Mouse (Mus musculus): ENCODE data around the gene Olfr651. TPM values are rescaled to one million over a fixed set of nuclear protein-coding genes. Genes with fewer than 3 reads are reported as not detected.

Olfr651 gene
- total RNA-seq (2023), result not detected

DNA sequence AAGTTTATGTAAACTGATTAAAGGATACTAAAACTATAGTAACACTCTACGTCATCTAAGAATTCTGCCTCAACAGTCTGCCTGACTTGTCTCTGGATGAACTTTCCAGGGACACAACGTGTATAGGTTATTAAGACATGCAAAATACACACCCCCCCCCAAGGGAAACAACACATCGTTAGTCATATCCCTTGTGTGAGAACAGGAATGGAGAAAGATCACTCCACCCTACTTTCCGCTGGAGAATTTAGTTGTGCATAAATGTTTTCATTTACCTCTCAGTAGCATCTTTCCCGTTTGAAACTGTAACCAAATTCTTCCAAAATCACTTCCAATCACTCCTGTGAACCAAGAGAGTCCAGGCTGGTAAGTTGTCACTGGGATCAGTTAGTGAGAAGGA is at the start of gene Olfr651:
Gene Olfr651 (plus strand): TSS at position 301 of the 400 bp plus-strand sequence.

DNA sequence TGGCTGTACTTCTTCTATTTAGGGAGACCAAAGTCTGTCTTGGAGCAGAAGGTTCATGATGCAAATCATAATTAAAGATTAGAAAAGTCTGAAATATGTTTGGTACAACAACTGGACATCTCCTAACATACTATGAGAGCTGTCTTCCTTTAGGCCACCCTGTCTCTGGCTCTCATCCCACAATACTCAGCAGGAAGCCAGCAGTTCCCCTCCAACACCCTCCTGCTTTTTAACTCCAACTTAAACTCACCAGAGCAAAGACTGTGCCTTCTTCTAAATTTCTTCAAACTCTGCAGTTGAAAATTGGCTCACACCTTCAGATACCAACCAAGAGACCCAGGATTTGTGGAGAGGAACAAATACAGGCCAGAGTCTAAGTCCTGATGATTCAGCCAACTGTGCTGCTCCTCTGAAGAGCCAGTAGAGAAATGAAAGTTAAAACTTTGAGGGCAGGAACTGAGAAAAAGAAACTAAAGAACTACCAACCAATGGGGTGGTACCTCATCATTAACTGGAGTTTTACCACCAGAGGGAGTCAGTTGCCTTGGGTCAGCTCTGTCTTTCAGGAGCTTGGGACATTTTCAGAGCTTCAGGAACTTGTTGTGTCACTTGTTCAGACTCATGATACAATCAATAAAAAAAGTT is 42.4 kb upstream of the Olfr651 start, which contains the start of gene Trim30d:
Gene Trim30d (minus strand): TSS at position 429 of the 645 bp plus-strand sequence.

DNA sequence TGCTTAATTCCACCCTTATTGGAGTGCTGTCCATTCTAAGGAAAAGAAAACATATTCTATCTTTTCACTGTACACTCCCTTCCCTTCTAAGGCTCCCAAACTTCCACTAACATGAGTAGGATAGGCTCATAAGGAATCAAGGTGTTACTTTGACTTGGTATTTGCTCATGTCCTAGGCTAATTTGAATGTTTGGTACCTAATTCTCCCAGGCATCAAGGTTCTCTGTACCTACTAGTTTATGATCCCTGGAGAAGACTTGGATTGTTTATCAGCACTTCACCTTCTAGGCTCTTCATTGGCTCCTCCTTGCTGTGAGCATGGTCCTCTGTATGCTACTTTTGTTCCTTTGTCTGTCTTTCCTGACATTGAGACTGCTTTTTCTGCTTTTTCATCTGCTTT is 10.7 kb downstream of the Olfr651 start, which contains the start of gene Olfr652:
Gene Olfr652 (plus strand): TSS at position 301 of the 400 bp plus-strand sequence.

GRCm38 (mm10) chr7:104577014-104577413 is 27.1 kb downstream of the Olfr651 start, which contains the start of gene Olfr653:
Gene Olfr653 (plus strand): TSS chr7:104577314.

GRCm38 (mm10) chr7:104586725-104587124 is 36.8 kb downstream of the Olfr651 start, which contains the start of gene Olfr654:
Gene Olfr654 (plus strand): TSS chr7:104587025.

DNA sequence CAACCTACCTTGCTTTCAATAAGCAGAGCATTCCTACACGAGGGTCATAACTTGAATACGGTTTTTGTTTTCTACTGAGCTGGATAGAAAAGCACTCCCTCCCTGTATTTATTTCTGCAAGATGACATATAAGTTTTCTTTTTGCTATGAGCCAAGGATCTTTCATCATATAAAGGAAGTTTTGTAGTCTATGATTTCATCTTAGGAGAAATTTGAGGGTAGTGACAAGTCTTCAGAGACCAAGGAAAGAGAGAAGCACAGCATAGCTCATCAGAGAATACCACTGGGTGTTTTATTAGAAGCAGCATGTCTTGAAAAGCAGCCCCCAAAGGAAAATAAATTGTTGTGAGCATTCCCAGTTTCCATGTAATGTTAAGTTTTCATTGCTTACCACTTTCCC is 51.7 kb downstream of the Olfr651 start, which contains the start of gene Olfr655:
Gene Olfr655 (minus strand): TSS at position 101 of the 400 bp plus-strand sequence.

Other genes with a start within 250 kb of the Olfr651 start
- 99.6 TPM for gene Trim12a, start 234.7 kb upstream of the Olfr651 start, total RNA-seq (2023)
- 0.68 TPM for gene Trim34b, start 220.7 kb upstream of the Olfr651 start, total RNA-seq (2023)
- 37.2 TPM for gene Trim12c, start 196.8 kb upstream of the Olfr651 start, total RNA-seq (2023)
- 1.8 TPM for gene Trim30b, start 180.2 kb upstream of the Olfr651 start, total RNA-seq (2023)
- 0.77 TPM for gene Trim30c, start 149.3 kb upstream of the Olfr651 start, total RNA-seq (2023)
- 58.6 TPM for gene Trim30a, start 84.9 kb upstream of the Olfr651 start, total RNA-seq (2023)
- 6.3 TPM for gene Trim30d, start 42.3 kb upstream of the Olfr651 start, total RNA-seq (2023)
- not detected for gene Olfr652, start 10.8 kb downstream of the Olfr651 start, total RNA-seq (2023)
- not detected for gene Olfr653, start 27.2 kb downstream of the Olfr651 start, total RNA-seq (2023)
- not detected for gene Olfr654, start 36.9 kb downstream of the Olfr651 start, total RNA-seq (2023)
- not detected for gene Olfr655, start 51.6 kb downstream of the Olfr651 start, total RNA-seq (2023)
- gene Olfr656, start 63.8 kb downstream of the Olfr651 start, total RNA-seq (2023), result not detected
- gene Olfr657, start 74.7 kb downstream of the Olfr651 start, total RNA-seq (2023), result not detected
- not detected for gene Olfr658, start 97.2 kb downstream of the Olfr651 start, total RNA-seq (2023)
- not detected for gene Olfr659, start 116.6 kb downstream of the Olfr651 start, total RNA-seq (2023)
- gene Olfr661, start 136.4 kb downstream of the Olfr651 start, total RNA-seq (2023), result not detected
- gene Usp17le, start 227.3 kb downstream of the Olfr651 start, total RNA-seq (2023), result not detected

All from CD4-positive naive resting alpha-beta T cell, adult 57 days (primary cell).